Mouse (Mus musculus) myocyte (in vitro differentiated cells): ENCODE data around the gene Tspan7.

Experiments
- E2F4 ChIP-seq: IDR thresholded peaks from one replicate; pipeline ENCODE4 v1.6.1; 2011; ENCODE audit warnings: mild to moderate bottlenecking, control low read depth, moderate library complexity; ENCODE audit not compliant: insufficient read depth
- MAX ChIP-seq: IDR thresholded peaks from one replicate; pipeline ENCODE4 v1.6.1; 2011; ENCODE audit warnings: low read depth, mild to moderate bottlenecking, control low read depth
- MYOG ChIP-seq, 3 experiments: IDR thresholded peaks; one replicate each; pipeline ENCODE4 v1.6.1; 2011; ENCODE audit warnings: control low read depth in 2 of 3, low read depth in 2 of 3, mild to moderate bottlenecking in 2 of 3; ENCODE audit not compliant: insufficient read length in 2 of 3, control insufficient read depth in 1 of 3, insufficient read depth in 1 of 3
- POLR2A ChIP-seq: IDR thresholded peaks from one replicate; pipeline ENCODE4 v1.6.1; 2011; ENCODE audit warnings: low read depth, mild to moderate bottlenecking, control low read depth, moderate library complexity; ENCODE audit not compliant: insufficient read length
- TCF12 ChIP-seq: IDR thresholded peaks from one replicate; pipeline ENCODE4 v1.6.1; 2011; ENCODE audit warnings: mild to moderate bottlenecking, control low read depth; ENCODE audit not compliant: poor library complexity, insufficient read depth, severe bottlenecking
- USF1 ChIP-seq: IDR thresholded peaks from one replicate; pipeline ENCODE4 v1.6.1; 2011; ENCODE audit warnings: low read depth, mild to moderate bottlenecking, control low read depth, moderate library complexity

DNA sequence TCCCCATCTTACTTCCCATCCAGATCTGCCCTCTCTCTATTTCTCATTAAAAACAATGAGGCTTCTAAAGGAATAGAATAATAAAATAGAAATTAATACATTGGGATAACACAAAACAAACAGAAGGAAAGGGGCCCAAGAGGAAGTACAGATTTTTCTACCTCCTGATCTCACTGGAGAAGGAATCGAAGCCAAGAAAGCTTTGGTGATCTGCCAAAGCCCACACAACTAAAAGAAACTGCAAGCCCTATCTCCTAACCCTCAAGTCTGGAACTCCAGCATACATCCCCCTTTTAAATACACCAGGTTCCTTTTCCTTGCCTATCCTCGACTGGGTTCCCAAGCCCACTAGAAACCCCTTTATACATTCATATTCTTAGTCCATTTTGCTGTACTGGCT, 90.4 kb downstream of the Tspan7 start:
- TF ChIP-seq POLR2A, result no peak
- no peak for TF ChIP-seq MYOG (IDR thresholded peaks at IDR 0.05; ENCODE audit: control insufficient read depth in 1 of 3, insufficient read depth in 1 of 3, insufficient read length in 2 of 3, low read depth in 2 of 3)
- no peak for TF ChIP-seq MAX
- no peak for TF ChIP-seq E2F4
- no peak for TF ChIP-seq USF1
- no peak for TF ChIP-seq TCF12
